Mouse (Mus musculus): ENCODE results near the gene Bcor.

The Bcor gene

DNA sequence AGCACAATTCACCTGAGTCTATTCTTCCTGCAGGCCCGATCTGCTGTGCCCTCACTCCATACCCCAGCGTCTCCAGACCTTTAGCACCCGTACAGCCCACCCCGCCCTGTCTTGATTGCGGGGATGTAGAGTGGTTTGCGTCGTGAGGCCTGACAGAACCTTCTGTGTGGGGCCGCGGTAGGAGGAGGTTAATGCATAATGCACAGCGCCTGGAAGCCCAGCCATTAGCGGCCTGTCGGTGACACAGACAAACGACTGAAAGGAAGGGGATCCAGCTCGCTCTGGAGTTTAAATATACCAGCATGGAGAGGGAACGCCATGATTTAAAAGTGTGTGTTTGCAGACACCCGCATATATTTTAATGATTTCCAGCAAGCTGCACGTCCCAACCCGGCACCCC is 74.9 kb downstream of the Bcor start:
- peak; percentile 50 for DNase-seq

DNA sequence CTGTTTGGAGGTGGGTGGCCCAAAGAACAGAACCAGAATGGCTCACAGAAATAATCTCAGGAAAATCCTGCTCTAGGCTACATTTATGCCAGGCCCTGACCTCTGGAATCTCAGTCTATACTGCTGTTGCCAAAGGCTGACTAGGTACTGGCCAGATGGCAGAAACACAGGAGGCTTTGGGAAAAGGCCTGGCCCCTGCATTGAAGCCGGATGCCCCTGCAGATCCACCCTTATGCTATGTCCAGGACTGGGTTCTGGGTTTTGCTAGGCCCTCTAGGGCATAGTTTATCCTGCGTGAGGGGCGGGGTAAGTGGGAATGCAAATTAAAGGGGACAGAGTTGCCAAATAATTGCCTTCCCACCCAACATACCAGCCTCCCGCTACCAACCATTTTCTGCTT is 75.5 kb downstream of the Bcor start:
- no peak for DNase-seq

DNA sequence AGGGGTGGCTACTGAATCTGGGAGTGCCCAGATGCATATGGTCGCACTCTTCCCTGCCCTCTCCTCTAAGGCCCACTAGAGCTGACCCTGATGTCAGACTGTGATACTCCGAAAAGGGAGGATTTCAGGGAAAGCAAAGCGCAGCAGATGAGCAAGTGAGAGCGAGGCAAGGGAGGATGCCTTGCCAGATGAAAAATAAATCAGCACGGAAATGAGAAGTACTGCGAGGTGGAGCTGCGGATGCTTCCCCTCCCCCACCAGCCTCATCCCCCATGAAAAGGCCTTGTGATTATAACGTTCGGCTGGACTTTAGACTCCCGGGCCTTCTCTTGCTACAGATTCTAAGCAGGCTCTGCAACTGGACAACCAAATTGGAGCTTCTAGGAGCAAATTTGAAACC is 76.5 kb downstream of the Bcor start:
- no peak for DNase-seq

DNA sequence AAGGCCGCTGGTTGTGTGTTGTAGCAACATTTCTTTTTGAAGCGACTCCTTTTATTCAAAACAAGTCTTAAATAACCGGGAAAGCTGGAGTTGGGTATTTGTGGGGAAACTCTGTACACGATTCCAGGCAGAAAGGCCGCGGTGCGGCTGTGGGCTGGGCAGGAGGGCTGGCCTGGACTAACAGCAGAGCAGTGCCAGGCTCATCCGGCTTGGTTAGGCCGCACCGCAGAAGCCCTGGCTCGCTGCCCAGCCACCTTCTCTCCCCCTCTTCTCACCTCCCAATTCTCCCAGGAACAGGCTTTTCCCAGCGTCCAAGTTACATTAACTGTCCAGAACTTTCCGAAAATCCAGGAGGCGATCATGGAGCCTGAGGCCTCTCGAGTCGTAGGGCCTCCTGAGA is 77.4 kb downstream of the Bcor start:
- no peak for DNase-seq

DNA sequence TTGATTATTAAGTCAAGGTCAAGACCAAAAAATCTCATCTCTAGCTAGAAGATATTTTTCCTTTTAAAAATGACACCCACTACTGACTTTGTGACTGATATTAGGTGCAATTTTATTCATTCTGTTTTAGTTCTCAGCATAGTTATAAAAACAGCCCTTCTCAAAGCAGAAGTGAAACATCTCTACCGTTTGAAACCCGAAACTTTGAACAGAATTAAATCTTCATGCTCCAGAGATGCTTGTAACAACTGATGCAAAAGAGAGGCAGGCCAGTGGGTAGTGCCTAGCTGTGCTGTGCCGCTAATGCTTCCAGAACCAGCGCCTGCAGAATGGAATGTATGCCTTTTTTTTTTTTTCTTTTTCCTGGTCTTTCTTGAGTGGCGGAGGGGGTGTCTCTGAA is 78.0 kb downstream of the Bcor start:
- no peak for DNase-seq

DNA sequence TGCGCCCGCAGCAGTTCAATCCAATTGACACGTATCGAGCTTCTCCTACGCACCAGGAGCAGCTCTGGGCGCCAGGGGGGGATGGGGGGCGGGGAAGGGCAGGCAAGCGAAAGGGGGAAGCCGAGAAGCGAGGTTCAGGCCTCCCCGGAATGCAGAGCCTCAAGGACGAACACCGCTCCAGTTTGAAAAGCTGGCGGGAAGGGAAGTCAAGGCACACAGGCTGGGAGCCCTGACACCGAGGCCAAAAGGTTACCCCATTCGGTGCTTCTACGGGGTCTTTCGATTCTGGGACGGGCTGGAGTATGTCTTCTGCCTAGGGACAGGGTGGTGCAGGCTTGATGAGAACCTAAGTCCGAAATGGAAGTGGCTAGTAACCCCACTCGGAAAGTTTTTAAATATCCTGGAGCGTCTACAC is 78.4 kb downstream of the Bcor start:
- DNase-seq = no peak

DNA sequence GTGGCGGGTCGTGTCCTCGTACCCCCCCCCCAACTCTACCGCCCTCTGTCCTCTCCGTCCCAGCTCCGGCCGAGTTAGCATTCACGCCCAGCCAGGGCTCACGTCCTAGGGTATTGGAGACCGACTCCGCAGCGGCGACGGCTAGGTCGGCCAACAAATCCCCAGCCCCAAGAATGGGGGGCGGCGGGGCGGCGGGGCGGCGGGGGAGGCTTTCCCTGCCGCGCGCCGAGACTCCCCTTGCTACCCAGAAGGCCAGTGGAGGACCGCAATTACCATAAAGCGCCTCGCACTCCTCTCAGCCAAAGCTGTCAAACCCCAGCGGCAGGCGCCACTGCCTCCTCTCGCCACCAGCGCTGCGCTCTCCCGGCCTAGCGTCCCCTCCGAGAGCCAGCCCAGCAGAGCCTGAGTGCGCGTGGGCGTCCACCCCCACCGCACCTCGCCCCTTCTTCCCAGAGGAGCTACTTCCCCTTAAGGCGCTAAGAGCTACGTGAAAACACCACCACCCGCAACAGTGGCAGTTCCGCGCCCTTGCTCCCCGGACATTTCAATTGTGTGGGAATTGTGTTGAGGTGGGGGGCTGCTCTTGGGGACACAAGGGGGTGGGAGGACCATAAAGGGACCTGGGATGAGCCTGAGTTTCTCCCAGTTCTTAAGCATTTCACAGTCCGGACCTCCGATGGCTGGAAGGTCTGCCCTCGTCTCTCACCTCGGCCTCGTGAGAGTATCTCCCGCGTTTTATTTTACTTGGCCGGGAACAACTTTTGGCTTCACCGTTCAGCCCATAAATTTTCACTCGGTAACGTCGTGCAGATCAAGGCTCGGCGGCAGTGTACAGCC is 79.0 kb downstream of the Bcor start:
- peak; percentile 81 for DNase-seq

DNA sequence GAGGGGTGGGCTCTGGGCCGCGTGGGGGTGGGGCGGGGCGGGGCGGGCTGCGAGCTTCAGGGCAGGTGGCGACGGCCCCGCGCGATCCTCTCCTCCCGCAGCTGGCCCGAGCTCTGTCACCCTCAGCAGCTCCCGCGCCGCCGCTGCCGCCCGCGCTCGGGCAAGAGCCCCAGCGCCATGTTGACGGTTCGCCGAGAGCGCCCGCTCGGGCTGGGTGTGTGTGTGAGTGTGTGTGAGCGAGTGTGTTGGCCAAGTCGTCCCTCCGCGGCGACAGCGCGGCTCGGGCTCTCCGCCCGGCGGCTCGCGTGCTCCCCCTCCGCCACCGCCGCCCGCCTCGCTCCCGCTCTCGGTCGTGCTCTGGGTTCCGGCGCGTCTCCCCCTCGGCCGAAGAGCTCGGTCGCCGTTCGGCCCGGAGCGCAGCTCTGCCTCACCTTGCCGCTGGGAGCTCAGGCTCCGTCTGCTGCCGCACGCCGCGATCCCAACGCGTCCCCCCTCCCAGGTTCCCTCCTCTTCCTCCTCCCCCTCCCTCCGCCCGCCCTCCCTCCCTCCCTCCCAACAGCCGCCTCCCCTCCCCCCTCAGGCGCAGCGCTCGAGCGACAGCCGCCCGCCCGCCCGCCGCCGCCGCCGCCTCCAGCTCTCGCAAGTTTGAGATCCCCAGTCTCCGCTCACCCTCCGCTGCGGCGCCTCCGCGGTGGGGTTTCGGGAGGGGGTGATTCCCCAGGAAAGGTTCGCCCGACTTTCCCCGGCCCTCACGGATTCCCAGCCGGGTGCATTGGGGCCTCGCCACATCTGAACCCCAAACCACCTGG is 79.9 kb downstream of the Bcor start:
- DNase-seq = peak; percentile 83

DNA sequence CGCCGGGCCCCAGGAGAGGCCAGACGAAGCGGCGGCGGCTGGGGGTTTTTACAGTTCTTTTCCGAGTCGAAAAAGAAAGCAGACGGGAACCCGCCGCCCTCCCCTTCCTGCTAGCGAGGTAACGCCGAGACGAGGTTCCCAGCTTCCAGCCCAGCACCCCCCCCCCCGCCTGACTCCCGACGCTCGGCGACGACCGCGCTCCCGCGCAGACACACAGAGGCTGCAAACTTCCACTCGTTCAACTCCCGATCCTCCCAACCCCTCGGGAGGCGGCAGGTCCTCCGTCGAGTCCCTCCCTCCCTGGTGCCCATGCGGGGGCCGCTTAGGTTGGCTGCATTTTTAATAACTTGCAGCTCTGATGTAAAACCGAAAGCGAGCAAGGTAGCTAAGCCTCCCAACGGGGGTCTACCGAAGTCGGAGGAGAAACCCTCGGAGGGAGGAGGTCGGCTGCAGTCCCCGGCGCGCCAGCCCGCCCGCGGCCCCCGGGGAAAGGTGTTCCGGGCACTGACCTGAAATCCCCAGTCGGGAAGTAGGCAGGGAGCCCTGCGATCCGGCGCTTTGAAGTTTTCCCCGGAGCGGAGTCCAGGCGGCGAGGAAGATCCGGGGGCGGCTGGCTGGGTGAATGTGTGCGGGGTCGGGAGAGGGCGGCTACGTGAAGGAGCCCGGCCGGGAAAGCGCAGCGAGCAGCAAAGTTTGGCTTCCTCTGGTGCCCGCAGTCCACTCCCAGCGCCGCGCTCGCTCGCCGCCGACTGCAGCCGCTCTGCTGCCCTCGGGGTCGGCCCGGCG is 80.7 kb downstream of the Bcor start:
- DNase-seq = peak; percentile 58

DNA sequence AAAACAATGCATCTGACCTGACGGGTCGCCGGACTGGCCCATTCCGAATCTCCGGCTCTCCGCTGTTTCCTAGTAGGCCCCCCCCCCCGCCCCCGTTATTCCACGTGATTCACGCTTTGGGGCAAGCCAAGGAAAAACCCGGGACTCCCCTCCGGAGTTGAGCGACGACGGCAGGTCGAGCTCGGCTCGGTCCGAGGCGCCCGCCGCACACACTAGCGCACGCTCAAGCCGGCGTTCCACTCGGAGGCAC is 81.2 kb downstream of the Bcor start:
- DNase-seq = no peak

DNA sequence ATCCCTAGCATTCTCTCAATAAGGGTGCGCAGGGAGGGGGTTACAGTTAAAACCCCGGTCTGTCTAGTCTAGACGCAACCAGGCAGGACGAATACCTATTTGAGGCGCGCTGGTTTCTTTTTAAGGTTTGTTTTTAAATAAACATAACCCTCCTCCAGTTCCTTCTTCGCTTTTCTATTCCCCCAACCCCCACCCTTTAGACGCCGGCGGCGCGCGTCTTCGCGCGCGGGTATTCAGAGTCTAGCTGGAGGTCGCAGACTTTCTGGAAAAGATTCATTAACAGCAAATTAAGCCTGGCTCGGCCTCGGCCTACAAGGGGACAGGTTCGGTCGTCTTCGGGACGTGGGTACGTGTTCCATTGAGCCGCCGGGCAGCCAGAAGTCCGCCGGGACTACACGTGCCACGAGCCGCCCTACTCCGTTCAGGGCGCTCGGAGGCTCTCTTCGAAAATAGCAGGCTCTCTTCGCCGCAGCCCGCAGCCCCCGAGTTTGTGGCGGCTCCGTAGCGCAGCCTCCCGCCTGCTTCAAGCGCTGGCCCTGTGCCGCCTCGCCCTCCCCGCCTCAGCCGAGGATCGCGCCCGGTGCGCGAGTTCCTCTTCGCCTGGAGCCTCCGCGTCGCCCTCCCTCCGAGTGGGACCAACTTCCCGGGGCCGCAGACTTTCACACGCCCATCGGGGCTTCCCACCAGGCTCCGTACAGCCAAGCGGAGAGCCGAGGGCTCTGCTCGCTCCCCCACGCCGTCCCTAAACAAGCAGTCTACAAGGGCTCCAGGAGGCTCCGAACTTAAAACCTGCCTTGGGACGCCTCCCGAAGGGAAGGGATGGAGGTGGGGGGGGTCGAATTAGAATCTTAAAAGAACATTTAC is 81.7 kb downstream of the Bcor start:
- peak; percentile 59 for DNase-seq

DNA sequence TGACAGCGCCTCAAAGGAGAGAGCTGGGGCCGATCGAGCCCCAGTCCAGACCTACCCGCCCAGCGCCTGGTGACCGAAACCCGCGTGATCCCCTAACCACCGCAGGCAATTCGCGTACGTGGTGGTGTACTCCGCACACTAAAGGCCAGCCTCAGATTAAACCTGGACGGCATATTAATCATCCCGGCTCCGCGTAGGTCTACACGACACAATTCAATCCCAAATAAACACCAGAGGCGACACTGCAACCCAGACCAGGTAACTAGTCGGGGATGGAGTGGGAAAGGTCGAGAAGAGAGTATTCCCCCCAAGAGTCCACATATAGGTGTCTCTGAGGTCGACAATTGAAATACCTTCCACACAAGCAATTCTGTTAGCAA is 82.6 kb downstream of the Bcor start:
- no peak for DNase-seq

DNA sequence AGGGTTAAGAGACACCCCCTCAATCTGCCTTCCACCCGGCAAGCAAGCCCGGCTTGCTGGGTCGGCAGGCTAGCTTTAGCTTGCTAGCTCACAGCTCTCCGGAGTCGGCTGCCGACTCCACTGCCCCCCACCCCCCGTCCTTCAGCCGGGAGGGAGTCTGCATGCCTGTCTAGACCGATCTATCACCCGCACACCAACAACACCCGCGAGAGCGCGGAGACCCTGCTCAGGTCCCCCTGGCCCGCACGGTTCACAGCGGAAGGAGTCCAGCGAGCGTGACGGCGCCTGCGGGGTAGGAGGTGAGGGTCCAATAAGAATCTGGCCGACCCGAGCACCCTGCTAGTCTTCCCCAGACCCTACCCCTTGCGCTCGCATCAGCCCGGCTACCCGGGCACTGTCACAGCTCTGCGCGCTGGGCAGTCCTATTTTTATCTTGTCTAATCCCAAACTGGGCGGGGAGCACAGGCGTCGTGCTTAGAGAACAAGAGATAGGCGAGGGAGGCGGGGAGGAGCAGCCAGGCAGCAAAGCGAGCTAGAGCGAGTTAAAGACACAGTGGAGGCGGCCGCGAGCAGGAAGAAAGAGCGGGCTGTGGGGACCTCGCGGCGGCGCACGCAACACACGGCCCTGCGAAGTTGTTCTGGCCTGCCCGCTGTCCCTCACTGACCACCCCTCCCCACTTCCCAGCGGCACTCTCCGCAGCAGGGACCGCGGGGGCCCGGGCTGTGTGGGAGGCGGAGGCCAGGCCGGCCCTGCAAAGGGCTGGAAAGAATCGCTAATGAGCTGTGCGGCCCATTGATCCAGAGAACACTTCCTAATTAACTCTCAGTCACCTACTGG is 83.2 kb downstream of the Bcor start:
- peak; percentile 62 for DNase-seq

DNA sequence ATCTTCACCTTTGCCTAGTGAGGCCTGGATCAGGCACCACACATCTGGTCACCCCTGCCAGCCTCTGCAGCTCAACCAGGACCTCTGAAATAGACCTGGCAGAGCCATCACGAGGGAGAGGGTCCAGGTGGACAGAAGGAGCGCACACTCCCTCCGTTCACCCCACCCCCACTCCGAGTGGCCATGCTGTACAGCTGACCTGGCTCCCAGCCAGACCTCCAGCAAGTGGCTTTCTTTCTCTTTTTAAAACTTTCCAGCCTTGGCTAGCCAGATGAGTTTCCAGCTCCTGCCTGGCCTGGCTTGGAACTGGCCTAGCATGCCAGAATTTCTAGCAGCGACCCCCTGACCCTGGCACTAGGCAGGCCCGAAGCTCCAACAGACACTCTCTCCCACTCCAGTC is 87.4 kb downstream of the Bcor start:
- DNase-seq = no peak

DNA sequence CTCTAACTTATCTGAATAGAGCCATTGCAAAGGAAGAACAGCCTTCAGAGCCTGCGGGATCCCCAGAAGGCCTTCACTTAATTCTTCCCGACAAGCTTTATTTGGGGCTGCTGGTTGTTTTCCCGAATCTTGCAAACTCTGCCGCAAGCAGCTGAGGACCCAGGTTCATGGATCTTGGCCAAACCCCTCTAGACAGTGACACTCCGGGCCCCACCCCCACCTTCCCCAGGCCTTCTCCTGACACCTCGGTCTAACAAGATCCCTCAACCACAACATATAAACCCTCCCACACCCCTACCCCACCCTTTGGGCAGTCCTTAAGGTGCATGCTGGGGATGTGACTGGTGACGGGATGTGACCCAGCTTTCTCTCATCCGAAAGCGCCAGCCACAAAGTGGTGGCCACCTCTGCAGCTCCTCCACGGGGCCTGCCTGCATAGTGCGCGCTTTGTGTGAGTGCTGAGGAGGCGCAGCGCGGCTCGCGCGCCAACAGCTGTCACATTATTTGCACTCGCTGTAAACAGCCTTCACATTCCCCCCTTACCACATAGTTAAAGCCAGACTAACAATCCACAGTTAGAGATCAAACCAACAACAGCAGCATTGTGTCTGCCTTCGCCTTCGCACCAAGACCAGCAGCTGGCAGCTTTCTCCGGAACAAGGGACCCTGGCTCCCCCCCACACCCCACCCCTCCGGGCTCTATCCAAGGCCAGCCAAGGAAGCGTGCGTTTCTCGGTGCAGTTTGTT is 91.0 kb downstream of the Bcor start:
- DNase-seq = peak; percentile 69

DNA sequence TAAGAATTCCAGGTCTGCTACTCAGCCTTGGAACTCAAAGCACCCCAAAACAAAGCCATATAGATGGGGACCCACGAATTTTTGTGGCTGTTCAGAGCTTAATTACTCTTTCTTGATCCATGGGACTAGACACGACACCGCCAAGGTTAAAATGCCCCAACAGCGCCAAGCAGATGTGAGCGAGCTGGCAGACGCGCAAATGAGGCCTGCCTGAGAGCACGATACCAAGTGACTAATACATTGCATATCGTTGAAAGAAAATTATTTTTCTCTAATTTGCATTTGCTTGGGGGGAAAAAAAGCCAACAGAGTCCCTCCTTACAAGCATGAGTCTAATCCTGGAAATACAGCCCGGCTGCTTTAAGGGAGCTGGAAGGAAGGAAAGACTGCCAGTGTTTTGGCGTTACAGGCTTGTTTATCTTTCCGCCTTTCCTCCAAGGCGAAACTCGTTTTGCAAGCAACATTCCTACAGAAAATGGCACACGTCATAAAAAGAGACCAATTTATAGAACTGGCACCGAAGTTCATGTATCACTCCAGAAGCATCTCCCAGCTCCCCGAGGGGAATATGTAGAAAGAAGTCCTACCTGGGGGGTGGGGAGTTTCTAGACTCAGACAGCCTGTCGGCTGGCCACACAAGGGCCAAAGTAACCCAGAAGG is 92.2 kb downstream of the Bcor start:
- DNase-seq = no peak

DNA sequence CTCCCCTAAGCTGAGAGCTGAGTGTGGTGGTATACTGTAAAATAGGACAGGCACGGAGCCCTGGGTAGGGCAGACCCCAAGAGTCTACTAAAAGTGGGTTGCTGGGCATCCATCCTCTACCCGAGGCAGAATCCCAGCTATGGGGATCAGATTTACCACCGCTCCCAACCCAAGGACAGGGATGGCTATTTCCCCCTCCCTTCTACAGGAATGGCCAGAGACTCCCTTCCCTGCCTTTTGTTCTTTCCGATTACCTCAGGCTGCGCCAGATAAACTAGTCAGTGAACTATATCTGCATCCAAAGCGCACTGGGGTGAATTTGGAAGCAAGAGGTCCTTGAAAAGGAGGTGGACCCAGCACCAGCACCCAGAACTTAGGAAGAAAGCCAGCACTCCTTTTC is 93.1 kb downstream of the Bcor start:
- DNase-seq = no peak

DNA sequence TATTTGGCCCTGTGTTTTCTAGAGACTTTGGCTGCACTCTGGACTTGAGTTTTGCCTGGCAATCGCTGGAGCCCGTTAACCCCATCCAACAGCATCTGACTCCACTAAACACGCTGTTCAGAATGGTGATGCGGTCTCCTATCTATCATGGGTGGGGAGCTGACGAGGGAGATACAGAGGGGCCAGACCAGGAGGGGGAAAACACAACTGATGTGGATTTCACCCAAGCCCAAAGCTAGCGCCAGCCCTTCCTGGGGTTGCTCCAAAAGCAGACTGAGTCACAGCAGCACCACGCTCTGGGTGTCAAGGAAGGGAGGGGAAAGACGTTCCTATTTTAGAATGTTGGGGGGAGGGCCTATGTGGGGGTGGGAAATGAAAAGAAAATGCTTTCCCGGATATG is 94.4 kb downstream of the Bcor start:
- no peak for DNase-seq

DNA sequence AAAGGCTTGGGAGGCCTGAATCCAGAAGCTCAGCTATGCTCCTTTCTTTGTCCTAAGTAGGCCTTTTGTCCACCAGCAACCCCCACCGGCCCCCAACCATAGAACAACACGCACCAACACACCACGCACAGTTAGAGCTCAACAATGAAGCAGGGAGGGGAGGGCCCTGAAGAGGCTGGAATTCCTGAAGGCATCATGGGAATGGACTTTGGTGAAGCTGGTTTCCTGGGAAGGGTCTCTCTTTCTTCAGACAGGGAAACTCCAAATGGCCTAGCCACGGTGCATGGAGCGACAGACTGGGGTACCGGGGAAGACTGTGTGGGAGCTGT is 97.3 kb downstream of the Bcor start:
- DNase-seq = no peak

DNA sequence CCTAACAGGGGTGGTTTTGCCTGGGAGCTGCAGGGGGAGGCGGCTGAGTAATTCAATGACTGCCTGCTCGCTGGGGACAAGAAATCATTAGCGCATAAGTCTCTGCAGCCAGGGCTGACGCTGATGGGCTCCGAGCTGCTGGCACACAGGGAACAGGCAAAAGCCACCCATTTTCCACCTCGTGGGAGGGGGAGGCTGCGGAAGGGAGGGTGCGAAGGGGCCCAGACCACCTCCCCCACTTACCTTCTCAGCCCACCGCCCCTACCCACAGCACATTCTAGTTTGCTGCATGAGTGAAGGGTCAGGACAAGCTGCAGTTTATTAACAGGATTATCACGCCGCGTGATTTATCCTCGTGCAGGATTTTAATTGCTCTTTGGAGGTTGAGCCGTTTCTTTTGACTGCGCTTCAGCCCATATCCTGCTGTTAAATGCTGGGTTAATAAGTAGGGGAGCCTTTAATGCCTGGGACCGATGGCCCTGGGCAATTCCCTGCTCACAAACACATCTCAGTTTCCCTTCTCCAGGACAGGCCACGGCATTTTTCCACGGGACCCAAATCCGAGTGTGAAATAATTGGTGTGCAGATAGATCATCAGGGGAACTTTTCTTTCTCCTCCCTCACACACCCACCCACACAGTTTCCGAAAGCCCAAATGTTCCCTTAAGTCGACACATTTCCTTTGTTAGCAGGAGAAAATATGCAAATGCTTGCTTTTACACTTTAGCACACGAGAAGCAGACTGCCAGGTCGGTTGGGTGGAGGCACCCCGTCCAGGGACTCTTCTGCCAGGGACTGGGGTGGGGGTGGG is 97.8 kb downstream of the Bcor start:
- DNase-seq = no peak
